Mouse (Mus musculus): ENCODE results near the gene Gm19402.

Gm19402 gene

DNA sequence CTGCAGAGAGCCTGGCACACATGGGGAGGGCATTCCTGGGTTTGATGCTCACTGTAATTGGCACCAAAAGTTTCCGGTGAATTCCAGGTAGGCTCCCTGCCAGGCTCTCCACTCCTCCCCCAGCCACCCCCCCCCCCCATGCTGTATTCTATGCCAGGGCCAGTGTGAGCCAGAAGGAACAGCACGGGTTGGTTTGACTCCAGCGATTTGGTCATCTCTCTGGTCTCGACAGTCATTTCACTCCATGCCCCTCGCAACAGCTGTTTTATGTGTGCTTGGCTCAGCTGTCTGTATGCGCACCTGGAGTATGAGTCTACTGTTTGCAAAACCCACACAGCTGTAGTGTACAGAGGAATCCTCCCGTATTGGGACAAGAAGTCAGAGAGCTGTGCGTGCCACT is 24.2 kb downstream of the Gm19402 start:
- DNase-seq (ENCODE audit: low spot score) = no peak

GRCm38 (mm10) chr10:77663949-77664665 is 26.4 kb downstream of the Gm19402 start:
- DNase-seq (ENCODE audit: low spot score) = no peak

GRCm38 (mm10) chr10:77658286-77658994 is 32.1 kb downstream of the Gm19402 start:
- DNase-seq (ENCODE audit: low spot score) = no peak

DNA sequence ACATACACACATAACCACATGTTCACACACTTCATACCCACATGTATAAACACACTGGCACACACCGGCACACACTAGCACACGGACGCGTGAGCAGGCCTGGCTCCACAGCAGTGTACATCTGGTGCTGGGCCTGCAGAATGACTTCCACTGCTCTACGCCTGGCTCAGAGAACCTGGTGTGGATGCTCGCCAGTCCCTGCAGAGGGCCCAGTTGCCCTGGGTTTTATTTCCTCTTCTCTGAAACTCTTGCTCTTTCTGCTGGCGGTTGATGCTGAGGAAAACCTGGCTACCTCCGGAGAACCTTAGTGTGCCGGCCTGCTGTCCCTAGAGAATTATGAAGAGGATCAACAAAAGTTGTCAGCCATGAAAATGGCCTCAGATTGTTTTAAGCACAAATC is 38.5 kb downstream of the Gm19402 start:
- no peak for DNase-seq (ENCODE audit: low spot score)

DNA sequence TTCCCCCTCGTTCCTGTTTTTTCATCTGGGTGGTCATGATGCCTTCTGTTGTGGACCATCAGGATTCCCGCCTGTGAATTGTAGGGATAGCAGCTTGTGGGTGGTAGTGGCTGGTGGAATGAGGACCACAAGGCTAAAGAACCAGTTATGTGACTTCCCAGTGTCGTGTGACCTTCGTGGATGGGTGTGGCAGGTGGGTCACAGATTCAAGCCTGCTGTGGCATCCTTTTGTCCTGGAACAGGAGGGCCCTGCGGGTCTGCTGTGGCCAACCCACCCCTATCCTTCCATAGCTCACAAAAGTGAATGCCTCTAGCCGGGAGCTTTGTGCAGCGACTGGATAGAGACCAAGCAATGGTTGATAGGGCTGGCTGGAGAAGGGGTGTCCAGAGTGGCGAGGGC is 42.7 kb downstream of the Gm19402 start:
- no peak for DNase-seq (ENCODE audit: low spot score)

GRCm38 (mm10) chr10:77647461-77647860 is 43.1 kb downstream of the Gm19402 start:
- no peak for DNase-seq (ENCODE audit: low spot score)

- DNase-seq (ENCODE audit: low spot score) = no peak
These were observed 45.0 kb downstream of the Gm19402 start for GRCm38 (mm10) chr10:77645571-77645970.

- no peak for DNase-seq (ENCODE audit: low spot score)
These were observed 47.4 kb downstream of the Gm19402 start for GRCm38 (mm10) chr10:77643160-77643559.

Measured in urinary bladder, postnatal 10 days (tissue).